Mouse (Mus musculus): ENCODE results near the gene Cntf. TPM values are rescaled to one million over a fixed set of nuclear protein-coding genes. Genes with fewer than 3 reads are reported as not detected.

The Cntf gene
- 0.29 and 0.81 TPM in 2 replicates for polyA plus RNA-seq (2014; fragmentation: Nextera tagmentation; extraction: Ambion mirVana)

DNA sequence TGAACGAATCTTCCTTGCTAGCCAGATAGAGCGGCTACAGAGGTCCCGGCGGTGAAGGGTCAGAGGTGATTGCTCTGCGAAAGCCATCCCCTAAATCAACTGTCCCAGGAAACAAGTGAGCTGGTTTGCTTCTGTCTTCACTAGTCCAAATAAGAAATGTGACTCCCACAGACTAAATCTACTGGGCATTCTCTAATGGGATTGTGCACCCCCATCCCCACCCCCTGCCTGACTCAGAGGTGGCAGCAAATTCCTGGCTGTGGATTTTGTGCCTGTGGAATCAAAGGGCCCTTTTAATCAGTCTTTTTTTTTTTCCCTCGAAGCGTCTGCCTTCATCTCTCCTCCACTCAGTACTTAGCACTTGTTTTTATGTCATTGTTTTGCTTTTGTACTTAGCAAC lies at the start of gene Cntf:
Gene Cntf (minus strand): TSS at position 325 of the 400 bp plus-strand sequence.
- 70% methylated on average over 7 of the region's 7 CpGs for WGBS
- Histone ChIP-seq H3K9ac (ENCODE audit: low read depth, low read length) (no peak within 1 kb of the TSS), H3K4me3 (ENCODE audit: low read depth, low read length) (no peak within 1 kb of the TSS), H3K27ac (replicated peaks; ENCODE audit: low read depth, low read length) (no peak within 1 kb of the TSS), H3K27me3 (replicated peaks; ENCODE audit: control insufficient read depth, insufficient read depth, low read length) (no peaks in the 10 kb centered on the region), H3K36me3 (ENCODE audit: control insufficient read depth, insufficient read depth, low read length) (peaks cover 71% of the 10 kb centered on the region), H3K9me3 (ENCODE audit: control insufficient read depth, low read length) (no peaks in the 10 kb centered on the region), H3K4me2 (ENCODE audit: low read depth, low read length) (no peak within 1 kb of the TSS), H3K4me1 (ENCODE audit: control insufficient read depth, insufficient read depth, low read length) (no peaks in the 10 kb centered on the region)
- ATAC-seq (ENCODE audit: low read depth): no peak
- DNase-seq (ENCODE audit: low spot score): no peak

- Histone ChIP-seq H3K27me3 (replicated peaks; ENCODE audit: control insufficient read depth, insufficient read depth, low read length) (no peaks in the 10 kb centered on the region), H3K4me3 (ENCODE audit: low read depth, low read length) (no peak overlapping the region), H3K36me3 (ENCODE audit: control insufficient read depth, insufficient read depth, low read length) (no peaks in the 10 kb centered on the region), H3K27ac (replicated peaks; ENCODE audit: low read depth, low read length) (no peak overlapping the region), H3K9ac (ENCODE audit: low read depth, low read length) (no peak overlapping the region), H3K9me3 (ENCODE audit: control insufficient read depth, low read length) (no peaks in the 10 kb centered on the region), H3K4me1 (ENCODE audit: control insufficient read depth, insufficient read depth, low read length) (no peaks in the 10 kb centered on the region), H3K4me2 (ENCODE audit: low read depth, low read length) (no peak overlapping the region)
- no peak for DNase-seq (ENCODE audit: low spot score)
- WGBS: 79% methylated on average over 1 of the region's 1 CpGs
- ATAC-seq (ENCODE audit: low read depth): no peak
These were observed 48.5 kb upstream of the Cntf start for GRCm38 (mm10) chr19:12813883-12814282.

- Histone ChIP-seq H3K4me2 (ENCODE audit: low read depth, low read length) (no peak overlapping the region), H3K36me3 (ENCODE audit: control insufficient read depth, insufficient read depth, low read length) (no peaks in the 10 kb centered on the region), H3K27ac (replicated peaks; ENCODE audit: low read depth, low read length) (no peak overlapping the region), H3K9ac (ENCODE audit: low read depth, low read length) (no peak overlapping the region), H3K9me3 (ENCODE audit: control insufficient read depth, low read length) (no peaks in the 10 kb centered on the region), H3K27me3 (replicated peaks; ENCODE audit: control insufficient read depth, insufficient read depth, low read length) (no peaks in the 10 kb centered on the region), H3K4me3 (ENCODE audit: low read depth, low read length) (no peak overlapping the region), H3K4me1 (ENCODE audit: control insufficient read depth, insufficient read depth, low read length) (no peaks in the 10 kb centered on the region)
- 40% methylated on average over 1 of the region's 1 CpGs for WGBS
- DNase-seq (ENCODE audit: low spot score): no peak
- ATAC-seq (ENCODE audit: low read depth): no peak
These were observed 47.4 kb upstream of the Cntf start for GRCm38 (mm10) chr19:12812644-12813364.

- H3K4me1 ChIP-seq (ENCODE audit: control insufficient read depth, insufficient read depth, low read length): no peaks in the 10 kb centered on the region
- H3K27ac ChIP-seq (replicated peaks; ENCODE audit: low read depth, low read length): no peak overlapping the region
- WGBS: 58% methylated on average over 2 of the region's 2 CpGs
- ATAC-seq (ENCODE audit: low read depth) (no peak), DNase-seq (ENCODE audit: low spot score) (no peak)
- no peak overlapping the region for H3K4me2 ChIP-seq (ENCODE audit: low read depth, low read length)
- H3K27me3 ChIP-seq (replicated peaks; ENCODE audit: control insufficient read depth, insufficient read depth, low read length): no peaks in the 10 kb centered on the region
- no peaks in the 10 kb centered on the region for H3K9me3 ChIP-seq (ENCODE audit: control insufficient read depth, low read length)
- H3K9ac ChIP-seq (ENCODE audit: low read depth, low read length): no peak overlapping the region
- H3K36me3 ChIP-seq (ENCODE audit: control insufficient read depth, insufficient read depth, low read length): no peaks in the 10 kb centered on the region
- no peak overlapping the region for H3K4me3 ChIP-seq (ENCODE audit: low read depth, low read length)
These were observed 40.8 kb upstream of the Cntf start for GRCm38 (mm10) chr19:12806214-12806613.

DNA sequence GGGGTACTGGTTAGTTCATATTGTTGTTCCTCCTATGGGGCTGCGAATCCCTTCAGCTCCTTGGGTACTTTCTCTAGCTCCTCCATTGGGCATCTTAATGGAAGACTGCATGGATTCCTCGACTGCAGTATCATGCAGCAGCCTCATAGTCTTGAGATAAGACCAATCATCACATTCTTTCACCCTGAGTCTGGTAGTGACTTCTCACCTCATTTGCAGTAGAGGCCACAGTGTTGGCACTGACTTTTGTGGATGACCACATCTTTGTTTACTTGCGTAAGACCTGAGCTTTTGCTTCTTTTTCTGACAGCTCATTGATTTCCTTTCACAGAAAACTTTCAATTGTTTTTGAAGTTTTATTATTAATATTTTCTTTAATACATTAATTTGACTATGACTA lies 40.3 kb upstream of the Cntf start:
- H3K27me3 ChIP-seq (replicated peaks; ENCODE audit: control insufficient read depth, insufficient read depth, low read length): no peaks in the 10 kb centered on the region
- H3K4me3 ChIP-seq (ENCODE audit: low read depth, low read length): no peak overlapping the region
- H3K36me3 ChIP-seq (ENCODE audit: control insufficient read depth, insufficient read depth, low read length): no peaks in the 10 kb centered on the region
- no peak overlapping the region for H3K27ac ChIP-seq (replicated peaks; ENCODE audit: low read depth, low read length)
- 91% methylated on average over 3 of the region's 3 CpGs for WGBS
- no peaks in the 10 kb centered on the region for H3K9me3 ChIP-seq (ENCODE audit: control insufficient read depth, low read length)
- H3K9ac ChIP-seq (ENCODE audit: low read depth, low read length): no peak overlapping the region
- H3K4me2 ChIP-seq (ENCODE audit: low read depth, low read length): no peak overlapping the region
- DNase-seq (ENCODE audit: low spot score): no peak
- no peak for ATAC-seq (ENCODE audit: low read depth)
- no peaks in the 10 kb centered on the region for H3K4me1 ChIP-seq (ENCODE audit: control insufficient read depth, insufficient read depth, low read length)

DNA sequence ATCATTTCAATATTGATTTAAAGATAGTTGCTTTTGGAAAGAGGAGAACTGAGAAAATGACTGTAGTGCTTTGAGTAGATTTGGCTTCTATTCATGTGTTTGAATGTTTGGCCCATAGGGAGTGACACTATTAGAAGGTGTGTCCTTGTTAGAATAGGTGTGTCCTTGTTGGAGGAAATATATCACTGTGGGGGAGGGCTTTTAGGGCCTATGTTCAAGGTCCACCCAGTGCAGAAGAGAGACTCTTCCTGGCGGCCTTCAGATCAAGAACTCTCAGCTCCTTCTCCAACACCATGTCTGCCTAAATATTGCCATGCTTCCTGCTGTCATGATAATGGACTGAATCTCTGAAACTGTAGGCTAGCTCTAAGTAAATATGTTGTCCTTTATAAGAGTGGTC lies 38.8 kb upstream of the Cntf start:
- Histone ChIP-seq H3K9me3 (ENCODE audit: control insufficient read depth, low read length) (no peaks in the 10 kb centered on the region), H3K9ac (ENCODE audit: low read depth, low read length) (no peak overlapping the region), H3K4me2 (ENCODE audit: low read depth, low read length) (no peak overlapping the region), H3K4me1 (ENCODE audit: control insufficient read depth, insufficient read depth, low read length) (no peaks in the 10 kb centered on the region), H3K27me3 (replicated peaks; ENCODE audit: control insufficient read depth, insufficient read depth, low read length) (no peaks in the 10 kb centered on the region), H3K4me3 (ENCODE audit: low read depth, low read length) (no peak overlapping the region), H3K27ac (replicated peaks; ENCODE audit: low read depth, low read length) (no peak overlapping the region), H3K36me3 (ENCODE audit: control insufficient read depth, insufficient read depth, low read length) (no peaks in the 10 kb centered on the region)
- DNase-seq (ENCODE audit: low spot score) (no peak), ATAC-seq (ENCODE audit: low read depth) (no peak)
- WGBS: 94% methylated on average over 1 of the region's 1 CpGs

GRCm38 (mm10) chr19:12802830-12803229 lies 37.4 kb upstream of the Cntf start:
- DNase-seq (ENCODE audit: low spot score) (no peak), ATAC-seq (ENCODE audit: low read depth) (no peak)
- no peaks in the 10 kb centered on the region for H3K4me1 ChIP-seq (ENCODE audit: control insufficient read depth, insufficient read depth, low read length)
- no peak overlapping the region for H3K27ac ChIP-seq (replicated peaks; ENCODE audit: low read depth, low read length)
- no peaks in the 10 kb centered on the region for H3K9me3 ChIP-seq (ENCODE audit: control insufficient read depth, low read length)
- 77% methylated on average over 3 of the region's 3 CpGs for WGBS
- no peak overlapping the region for H3K4me2 ChIP-seq (ENCODE audit: low read depth, low read length)
- H3K36me3 ChIP-seq (ENCODE audit: control insufficient read depth, insufficient read depth, low read length): no peaks in the 10 kb centered on the region
- H3K4me3 ChIP-seq (ENCODE audit: low read depth, low read length): no peak overlapping the region
- no peak overlapping the region for H3K9ac ChIP-seq (ENCODE audit: low read depth, low read length)
- no peaks in the 10 kb centered on the region for H3K27me3 ChIP-seq (replicated peaks; ENCODE audit: control insufficient read depth, insufficient read depth, low read length)

GRCm38 (mm10) chr19:12801046-12801445 lies 35.6 kb upstream of the Cntf start:
- no peaks in the 10 kb centered on the region for H3K4me1 ChIP-seq (ENCODE audit: control insufficient read depth, insufficient read depth, low read length)
- whole genome bisulfite sequencing: 69% methylated on average over 3 of the region's 3 CpGs
- no peak overlapping the region for H3K9ac ChIP-seq (ENCODE audit: low read depth, low read length)

GRCm38 (mm10) chr19:12800621-12801020 lies 35.2 kb upstream of the Cntf start:
- WGBS: 68% methylated on average over 2 of the region's 2 CpGs
- DNase-seq (ENCODE audit: low spot score): no peak
- no peak for ATAC-seq (ENCODE audit: low read depth)
- Histone ChIP-seq H3K4me3 (ENCODE audit: low read depth, low read length) (no peak overlapping the region), H3K4me2 (ENCODE audit: low read depth, low read length) (no peak overlapping the region), H3K27me3 (replicated peaks; ENCODE audit: control insufficient read depth, insufficient read depth, low read length) (no peaks in the 10 kb centered on the region), H3K9ac (ENCODE audit: low read depth, low read length) (no peak overlapping the region), H3K27ac (replicated peaks; ENCODE audit: low read depth, low read length) (no peak overlapping the region), H3K36me3 (ENCODE audit: control insufficient read depth, insufficient read depth, low read length) (no peaks in the 10 kb centered on the region), H3K4me1 (ENCODE audit: control insufficient read depth, insufficient read depth, low read length) (no peaks in the 10 kb centered on the region), H3K9me3 (ENCODE audit: control insufficient read depth, low read length) (no peaks in the 10 kb centered on the region)

More at GRCm38 (mm10) chr19:12801046-12801445, 35.6 kb upstream of the Cntf start:
- H3K4me2 ChIP-seq (ENCODE audit: low read depth, low read length): no peak overlapping the region
- no peak overlapping the region for H3K4me3 ChIP-seq (ENCODE audit: low read depth, low read length)
- H3K27me3 ChIP-seq (replicated peaks; ENCODE audit: control insufficient read depth, insufficient read depth, low read length): no peaks in the 10 kb centered on the region
- DNase-seq (ENCODE audit: low spot score) (no peak), ATAC-seq (ENCODE audit: low read depth) (no peak)
- no peak overlapping the region for H3K27ac ChIP-seq (replicated peaks; ENCODE audit: low read depth, low read length)
- H3K9me3 ChIP-seq (ENCODE audit: control insufficient read depth, low read length): no peaks in the 10 kb centered on the region
- H3K36me3 ChIP-seq (ENCODE audit: control insufficient read depth, insufficient read depth, low read length): no peaks in the 10 kb centered on the region

Data from embryonic facial prominence, embryonic 14.5 days (tissue).